Mouse (Mus musculus) A20 (cell line): ENCODE results near the gene Gm10337.

ENCODE experiments used
- DNase-seq: peaks from one replicate; pipeline ENCODE4 v3.0.0-alpha.2; 2011; ENCODE audit warnings: low read depth, low spot score

Gm10337 gene

DNA sequence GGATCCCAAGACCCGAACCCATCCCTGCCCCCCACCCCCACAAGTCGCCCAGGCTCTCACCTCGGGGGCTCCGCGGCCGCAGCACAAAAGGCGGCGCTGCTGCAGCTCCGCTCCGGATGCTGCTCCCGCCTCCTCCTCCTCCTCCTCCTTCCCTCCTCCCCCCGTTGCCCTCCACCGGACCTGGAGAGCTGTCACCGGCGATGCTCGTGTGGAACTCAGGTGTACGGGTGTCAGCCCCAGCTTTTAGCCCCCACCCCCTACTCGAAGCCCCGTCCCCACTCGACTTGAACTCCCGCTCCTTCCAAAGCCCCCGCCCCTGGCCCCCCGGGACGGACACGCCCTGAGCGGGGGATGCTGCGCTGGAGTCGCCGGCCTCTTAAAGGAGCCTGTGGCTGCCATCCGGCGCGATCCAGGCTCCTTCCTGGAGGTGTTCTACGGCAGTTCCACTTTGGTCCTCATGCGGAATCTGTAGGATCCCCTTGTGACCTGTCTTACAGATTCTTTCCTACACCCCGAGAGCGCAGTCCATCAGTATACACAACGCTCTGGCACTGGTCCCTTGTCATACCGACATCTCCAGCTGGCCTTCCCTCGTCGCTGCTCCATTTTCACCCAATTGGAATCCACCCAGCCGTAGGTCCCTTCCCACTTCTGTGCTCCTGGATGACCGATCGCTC, 13.3 kb downstream of the Gm10337 start, which contains the start of gene Map3k12:
Gene Map3k12 (minus strand): TSS at position 337 of the 677 bp plus-strand sequence.
- DNase-seq = peak; percentile 75

DNA sequence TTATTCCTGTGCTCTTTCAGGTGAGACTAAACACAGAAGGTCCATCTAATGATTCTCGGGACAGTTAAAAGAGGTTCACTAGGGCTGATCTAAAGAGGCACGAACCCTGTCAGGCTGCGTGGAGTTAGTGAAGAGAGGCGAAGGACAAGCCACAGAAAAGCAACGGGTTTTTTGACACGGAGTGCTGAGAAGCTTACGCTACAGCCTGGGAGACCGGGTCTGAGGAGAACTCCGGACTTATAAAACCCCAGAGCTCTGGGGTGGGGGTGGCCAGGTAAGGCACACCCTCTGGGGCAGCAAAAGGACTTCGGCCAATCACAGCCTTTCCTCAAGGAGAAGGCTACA, 14.1 kb downstream of the Gm10337 start:
- DNase-seq = no peak

DNA sequence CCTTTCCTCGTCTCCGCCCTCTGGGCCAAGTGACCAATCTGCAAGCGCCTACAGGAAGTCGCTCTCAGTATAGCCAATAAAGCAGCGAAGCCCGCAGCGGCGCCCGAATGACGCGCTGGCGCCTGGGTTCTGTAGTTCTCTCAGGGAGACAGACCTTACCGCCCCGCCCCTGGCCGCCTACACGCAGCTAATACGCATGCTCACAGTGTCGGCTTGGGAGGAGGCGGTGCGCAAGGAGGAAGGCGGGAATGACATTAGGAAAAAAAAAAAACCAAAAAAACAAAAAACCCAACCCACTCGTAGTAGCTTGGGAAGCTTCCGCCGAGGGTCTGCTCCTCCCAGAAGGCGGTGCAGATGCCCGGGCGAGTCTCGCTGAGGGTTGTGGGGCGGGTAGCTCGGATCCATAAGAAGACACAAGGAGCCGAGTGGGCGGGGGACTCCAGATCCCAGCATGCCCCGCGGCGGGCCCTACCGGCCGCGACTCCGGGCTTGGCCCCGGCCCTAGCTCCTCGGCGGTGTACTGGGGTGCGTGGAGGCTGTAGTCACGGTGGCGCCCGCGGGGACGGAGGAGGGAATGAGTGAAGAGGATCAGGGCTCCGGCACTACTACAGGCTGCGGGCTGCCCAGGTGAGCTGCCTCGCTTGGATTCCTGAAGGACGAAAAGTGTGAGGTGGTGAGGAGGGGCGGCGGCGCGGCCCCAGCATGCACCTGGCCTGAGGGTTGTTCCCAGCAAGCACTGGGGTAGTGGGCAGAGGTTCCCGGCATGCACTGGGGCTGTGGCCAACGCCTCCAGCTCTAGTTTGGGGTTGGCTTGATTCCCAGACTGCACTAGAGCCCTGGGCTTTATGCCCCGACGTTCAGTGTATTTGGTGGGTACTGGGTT, 14.7 kb downstream of the Gm10337 start, which contains the start of gene Tarbp2:
Gene Tarbp2 (plus strand): TSS at position 217 of the 883 bp plus-strand sequence.
- DNase-seq = peak; percentile 100

DNA sequence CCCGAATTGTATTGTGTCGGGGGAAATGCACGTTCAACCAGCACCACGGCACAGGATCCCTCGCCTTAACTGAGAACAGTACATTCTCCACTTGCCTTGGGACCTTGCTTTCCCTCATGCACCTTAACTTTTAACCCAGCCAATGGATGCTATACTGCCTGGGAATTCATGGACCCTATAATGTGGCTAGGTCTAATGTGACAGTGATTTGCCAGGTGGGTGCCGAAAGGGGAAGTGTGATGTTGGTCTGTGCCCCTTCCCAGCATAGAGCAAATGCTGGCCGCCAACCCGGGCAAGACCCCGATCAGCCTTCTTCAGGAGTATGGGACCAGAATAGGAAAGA, 15.3 kb downstream of the Gm10337 start:
- DNase-seq = no peak

DNA sequence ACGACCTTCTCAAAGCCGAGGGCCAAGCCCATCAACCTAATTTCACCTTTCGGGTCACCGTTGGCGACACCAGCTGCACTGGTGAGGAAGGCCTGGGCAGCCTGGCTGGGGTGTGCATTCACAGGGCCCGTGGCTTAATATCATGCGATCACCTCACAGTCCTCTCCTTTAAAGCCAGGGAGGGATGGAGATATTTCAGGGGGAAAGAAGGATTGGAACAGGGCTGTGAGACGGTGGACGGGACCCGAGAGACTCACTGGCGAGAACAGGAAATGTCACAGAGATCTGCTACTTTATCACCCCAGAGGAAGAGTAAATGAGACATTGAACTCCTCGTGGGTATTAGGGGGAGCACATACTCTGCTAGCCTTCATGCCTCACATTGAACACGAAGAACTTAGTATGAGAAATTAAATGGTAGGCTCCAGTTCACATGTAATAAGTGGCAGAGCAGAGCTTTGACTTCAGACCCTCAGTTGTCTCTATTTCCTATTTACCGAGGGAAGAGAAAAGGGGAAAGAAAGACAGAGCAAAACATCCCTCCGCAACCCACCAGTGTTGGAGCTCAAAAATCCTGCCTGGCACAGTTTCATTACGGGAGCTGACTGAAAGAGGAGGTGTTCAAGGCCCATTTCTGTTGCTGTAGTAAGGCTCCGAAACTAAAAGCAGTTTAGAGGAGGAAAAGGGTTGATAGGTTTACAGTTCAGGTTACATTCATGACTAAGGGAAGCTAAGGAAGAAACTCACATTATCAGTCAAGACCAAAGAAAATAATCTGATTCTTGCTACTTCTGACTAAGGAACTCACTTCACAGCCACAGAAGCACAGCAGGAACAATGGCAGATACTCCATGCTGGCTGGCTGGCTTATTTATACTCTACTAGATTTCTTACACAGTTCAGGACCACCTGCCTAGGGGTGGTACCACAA, 16.0 kb downstream of the Gm10337 start:
- DNase-seq = peak; percentile 57

DNA sequence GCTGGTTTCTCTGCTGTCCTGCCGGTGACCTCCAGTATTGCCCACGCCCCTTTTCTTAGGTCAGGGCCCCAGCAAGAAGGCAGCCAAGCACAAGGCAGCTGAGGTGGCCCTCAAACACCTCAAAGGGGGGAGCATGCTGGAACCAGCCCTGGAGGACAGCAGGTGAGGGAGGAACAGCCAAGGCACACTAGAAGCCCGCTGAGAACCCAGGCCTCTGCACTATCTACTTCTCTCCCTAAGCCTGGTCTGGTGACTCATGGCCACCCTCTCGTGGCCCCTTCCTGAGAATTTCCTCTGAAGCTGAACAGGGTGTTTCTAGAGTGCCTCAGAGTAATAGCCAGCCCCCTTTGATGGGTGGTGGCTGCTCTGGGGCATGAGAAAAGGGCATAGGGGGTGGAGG, 16.9 kb downstream of the Gm10337 start:
- no peak for DNase-seq

DNA sequence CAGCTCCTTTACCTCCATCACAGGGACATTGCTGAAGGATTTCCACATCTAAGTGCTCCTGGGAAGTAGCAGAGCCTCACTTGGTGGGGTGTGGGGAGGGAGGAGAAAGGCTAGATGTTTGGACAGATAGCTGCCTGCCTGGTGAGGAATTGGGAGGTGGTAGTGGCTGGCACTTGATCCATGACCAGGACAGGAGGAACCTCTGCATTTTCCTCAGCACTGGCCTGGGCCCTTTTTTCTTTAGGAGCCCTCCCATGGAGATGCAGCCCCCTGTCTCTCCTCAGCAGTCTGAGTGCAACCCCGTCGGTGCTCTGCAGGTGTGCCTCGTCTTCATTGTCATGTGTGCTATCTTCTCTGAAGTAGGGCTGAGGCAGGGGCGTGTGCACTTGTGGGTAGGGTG, 18.0 kb downstream of the Gm10337 start:
- DNase-seq = no peak

DNA sequence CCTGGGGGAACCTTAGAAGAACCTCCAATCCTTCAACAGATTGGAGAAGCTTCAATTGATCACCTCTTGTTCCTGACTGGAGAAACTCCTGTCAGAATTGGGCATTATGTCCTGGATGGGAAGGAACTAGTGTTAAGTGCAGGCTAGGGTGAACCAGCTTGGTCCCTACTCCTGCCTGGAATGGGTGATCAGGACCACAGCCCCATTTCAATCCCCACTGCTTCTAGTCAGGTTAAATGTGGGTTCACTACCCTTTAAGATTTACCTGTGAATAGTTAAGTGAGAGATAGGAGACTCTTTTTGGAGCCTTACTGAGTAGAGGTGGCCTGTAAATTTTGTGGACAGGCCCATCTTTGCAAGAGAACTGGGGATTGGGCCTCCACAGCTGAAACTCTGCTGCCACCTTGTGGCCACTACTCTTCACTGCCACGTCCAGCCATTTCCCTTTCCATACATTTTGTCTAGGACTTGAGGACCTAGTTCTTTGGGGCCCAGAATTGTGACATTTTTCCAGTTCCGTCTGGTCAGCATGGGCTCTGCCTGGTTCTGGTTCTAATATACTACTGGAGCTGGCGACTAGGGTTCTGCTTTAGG, 21.5 kb downstream of the Gm10337 start, which contains the start of gene Npff:
Gene Npff (minus strand): TSS at position 51 of the 594 bp plus-strand sequence.
- peak; percentile 70 for DNase-seq

DNA sequence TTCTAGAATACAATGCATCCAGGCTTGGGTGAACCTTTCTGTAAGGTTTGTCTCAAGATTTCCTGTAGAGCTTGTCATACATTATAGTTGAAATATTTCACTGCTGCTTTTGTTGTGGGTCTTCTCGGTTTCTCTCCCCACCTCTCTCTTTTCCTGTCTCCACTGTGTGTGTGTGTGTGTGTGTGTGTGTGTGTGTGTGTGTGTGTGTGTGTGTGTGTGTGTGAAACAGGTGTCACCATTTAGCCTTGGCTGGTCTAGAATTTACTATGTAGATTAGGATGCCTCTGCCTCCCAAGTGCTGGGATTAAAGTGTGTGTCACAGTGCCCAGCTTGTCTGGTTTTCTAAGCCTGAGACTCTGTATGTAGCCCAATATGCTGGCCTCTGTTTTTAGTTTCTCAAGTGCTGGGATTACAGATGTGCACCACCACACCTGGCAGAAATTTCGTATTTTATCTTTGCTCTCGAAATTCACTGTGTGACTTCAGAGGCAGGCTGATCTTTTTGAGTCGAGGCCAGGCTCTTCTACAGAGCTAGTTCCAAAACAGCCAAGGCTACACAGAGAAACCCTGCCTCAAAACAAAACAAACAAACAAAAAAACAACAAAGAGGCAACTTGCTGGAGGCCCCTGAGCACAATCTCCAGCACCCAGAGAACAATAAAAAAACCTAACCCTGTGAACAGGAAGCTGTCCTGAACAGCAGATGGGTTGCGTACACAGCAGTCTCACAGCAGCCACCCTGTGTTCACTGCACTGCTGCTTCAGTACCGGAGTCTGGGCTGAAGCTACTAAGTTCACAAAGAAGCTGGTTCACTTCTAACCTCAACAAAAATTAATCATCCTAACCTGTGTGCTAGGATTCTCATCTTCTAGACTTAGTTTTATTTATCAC, 22.8 kb downstream of the Gm10337 start:
- DNase-seq = no peak

DNA sequence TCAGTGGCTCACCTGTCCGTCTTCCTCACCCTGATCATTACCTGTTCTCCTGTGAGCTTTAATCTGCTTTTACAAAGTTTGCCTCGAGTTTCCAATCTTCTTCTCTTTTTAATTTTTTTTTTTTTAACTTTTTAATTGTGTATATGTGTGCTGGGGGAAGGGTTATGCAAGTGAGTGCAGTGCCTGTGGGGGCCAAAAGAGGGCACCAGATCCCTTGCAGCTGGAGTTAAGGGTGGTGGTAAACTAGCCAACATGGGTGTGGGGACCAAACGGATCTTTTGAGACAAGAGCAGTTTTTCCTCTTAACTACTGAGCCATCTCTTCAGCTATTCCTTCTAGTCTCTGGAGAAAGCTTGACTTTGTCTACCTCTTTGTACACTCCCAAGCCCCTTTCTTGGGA, 24.4 kb downstream of the Gm10337 start:
- peak; percentile 50 for DNase-seq

DNA sequence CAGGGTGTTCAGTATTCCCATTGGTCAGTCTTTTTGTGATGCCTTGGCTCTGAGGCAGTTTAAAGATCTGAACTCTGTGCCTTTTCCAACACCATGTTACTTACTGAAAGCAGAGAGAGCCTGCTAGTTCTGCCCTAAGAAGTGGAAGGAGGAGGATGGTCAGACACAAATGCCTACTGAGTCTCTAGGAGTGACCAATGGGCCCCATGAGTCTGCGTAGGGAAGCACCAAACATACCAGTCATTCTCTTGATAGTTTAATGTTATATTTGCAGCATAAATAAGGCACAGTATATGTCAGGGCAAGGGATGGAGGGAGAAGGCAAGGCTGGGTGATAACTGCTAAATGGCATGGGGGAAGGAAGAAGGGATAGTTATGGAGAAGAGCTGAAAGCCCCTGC, 24.9 kb downstream of the Gm10337 start:
- DNase-seq = no peak

DNA sequence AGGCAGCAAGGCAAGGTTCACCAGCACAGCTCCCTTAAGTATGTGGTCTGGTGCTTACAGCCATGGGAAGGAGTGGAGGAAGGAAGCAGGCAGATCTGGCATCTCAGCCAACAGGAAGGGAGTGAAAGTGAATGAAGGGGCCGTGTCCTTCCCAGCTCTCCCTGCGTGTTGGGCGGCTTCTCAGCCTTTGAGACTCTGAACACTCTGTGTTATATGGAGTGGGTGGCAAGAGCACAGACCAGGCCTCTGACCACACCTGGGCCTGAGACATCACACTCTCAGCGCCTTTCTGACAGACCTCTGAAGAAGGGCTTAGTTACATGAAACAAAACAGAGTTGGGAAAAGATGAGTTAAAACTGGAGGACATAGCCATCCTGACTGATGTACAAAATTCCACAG, 27.0 kb downstream of the Gm10337 start:
- DNase-seq = no peak

DNA sequence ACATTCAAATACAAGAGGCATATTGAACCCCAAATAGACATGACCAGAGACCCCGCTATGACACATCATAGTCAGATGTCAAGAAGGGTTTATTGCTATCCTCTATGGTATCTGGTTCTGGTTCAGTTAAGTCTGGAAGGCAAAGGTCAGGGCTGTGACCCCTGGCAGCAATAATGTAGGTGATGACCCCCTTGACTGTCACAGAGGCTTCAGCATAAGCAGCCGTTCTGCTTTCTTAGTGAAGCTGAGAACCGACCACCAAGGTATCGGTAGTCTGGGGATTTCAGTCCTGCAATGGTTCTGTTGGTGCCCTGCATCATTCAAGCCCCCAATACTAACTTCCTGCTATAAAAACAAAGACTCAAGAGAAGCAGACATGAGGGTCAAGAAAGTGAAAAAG, 28.1 kb downstream of the Gm10337 start:
- no peak for DNase-seq

DNA sequence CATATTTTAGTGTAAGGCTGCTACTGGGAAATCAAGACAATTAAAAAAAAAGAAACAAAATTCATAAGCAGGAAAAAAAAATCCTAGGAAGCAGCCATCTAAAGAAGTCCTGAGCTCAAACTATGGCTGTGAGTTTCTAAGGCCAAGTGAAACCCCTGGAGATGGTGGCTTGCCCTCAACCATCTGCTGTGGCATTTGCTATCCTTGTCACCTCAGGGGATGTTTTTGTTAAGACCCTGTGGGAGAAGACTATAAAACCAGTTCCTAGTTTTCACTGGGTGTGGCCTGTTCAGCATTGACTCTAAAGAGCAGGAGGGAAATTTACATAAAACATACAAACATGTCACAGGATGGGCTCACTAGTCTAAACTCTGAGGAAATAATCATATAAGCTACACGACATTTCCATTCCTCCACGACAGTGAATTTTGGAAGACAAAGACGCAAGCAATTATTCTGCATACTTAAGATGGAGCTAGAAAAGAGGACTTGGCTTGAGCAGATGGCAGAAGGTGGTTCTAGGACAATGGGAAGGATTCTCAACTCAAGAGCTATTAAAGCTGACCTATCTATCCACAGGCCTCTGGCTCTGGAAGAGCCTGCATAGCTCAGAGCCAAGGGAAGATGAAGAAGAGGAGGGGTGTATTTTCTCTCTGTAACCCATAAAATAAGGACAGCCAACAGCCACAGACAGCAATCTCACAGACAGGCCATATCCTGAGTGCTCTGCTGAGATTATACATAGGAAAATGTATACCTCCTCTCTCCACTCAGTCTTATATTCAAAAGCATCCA, 28.8 kb downstream of the Gm10337 start:
- no peak for DNase-seq

DNA sequence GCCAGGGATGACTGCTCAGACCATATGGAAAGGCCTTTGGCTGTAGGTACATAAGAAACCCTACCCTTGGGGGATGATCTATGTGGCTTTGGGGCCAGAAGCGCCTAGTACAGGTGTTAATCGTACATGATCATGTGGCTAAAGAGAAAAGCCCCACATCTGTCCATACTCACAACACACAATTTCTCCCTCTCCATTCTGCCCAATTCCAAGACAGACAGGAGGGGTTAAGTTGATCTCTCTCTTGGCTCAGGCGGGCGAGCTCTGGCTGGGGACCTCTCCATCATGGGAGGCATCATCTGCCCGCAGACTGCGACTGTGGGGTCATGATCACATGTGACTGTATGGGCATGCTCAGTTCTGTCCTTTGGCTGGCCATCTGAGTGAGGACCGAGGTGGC, 30.4 kb downstream of the Gm10337 start:
- no peak for DNase-seq

DNA sequence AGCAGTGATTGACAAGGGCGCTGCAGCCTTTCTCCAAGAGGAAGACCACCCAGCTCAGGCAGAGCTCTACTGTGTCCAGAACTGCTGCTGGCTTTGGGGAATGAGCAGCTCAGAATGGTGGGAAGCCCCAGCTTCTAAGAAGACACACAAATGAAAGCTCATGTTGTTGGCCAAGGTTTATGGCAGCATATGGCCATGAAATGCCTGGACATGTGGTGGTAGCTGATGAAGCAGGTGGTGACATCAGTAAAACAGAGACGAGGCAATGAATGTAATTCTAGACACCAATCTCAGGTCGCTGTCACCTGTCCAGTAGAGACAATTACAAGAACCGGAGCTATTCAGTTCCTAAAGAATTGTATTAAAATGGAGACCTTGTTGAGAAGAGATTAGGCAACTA, 41.3 kb downstream of the Gm10337 start:
- no peak for DNase-seq

DNA sequence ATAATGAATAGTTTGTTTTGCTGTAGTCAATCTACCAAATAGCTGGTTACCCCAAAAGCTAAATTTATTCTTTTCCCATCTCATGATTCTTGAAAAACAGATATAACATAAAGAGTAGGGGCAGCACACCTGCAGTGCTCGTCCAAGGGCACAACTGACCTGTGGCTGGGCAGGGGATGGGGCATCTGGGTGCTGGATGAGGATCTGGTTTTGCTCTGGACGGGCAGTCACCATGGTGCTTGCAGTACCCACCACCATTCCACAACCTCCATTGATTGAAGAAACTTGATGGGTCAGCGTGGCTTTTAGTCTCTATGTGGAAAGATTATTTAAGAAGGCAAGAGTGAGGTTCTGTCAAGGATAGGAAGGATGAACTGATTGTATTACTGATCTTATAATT, 42.7 kb downstream of the Gm10337 start:
- DNase-seq = no peak

DNA sequence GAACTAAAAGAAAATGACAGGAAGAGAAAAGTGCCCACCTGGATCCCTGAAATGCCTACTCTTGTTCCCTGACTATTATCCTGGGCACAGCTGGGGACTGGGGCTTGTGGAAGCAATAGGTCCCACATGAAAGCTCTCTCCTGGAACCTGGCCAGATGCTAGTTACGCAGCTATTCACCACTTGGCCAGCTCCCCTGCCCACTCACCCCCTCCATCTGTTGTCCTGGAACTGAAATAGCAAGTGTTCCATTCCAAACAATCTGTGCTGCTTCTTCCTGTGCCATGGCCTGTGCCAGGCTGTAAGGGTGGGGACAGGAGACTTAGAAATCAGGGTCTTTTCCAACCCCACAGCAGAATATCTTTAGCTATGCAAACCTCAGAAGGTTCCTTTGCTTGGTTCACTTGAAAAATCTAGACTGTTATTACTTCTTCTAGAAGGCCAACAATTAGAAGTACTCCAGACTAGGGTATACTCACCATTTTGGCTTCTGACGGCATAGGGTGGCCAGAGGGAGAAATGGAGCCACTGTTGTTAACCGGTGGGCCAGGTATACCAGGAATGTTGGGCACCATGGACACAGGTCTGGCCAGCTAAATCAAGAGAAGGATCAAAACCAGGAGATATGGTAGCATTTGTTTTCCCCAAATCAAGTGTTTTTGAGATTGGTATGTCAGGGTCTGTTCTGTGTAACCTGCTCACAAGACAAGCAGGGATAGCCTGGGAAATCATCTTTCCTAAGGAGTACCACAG, 43.3 kb downstream of the Gm10337 start:
- DNase-seq = no peak

DNA sequence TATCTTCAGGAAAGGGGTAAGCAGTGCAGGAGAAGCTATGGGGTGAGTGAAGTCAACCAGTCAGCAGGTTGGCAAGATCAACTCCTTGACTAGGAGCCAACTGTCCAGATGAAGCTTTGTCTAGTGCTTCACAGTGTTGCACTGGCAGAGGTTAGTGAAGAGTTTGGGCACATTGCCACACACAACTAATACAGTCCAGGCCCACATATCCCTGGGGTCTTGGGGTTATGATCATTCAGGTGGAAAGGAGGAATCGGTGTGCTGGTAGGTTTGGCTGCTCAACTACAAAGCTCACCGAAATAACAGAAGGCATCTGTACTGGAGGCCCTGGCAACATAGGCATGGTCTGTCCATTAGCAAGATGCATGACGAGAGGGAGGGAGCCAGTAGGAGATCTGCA, 44.0 kb downstream of the Gm10337 start:
- DNase-seq = no peak
